Mouse (Mus musculus) C2C12 (cell line): ENCODE measurements around the gene Rmnd1. TPM values are rescaled to one million over a fixed set of nuclear protein-coding genes. Genes with fewer than 3 reads are reported as not detected.
"Not testable (repeated sequence)": the region's sequence is repeated elsewhere in the genome, so short reads cannot be mapped to it uniquely, and the experiment has no call there.

Experiments
- H3K27me3 ChIP-seq: one replicate; pipeline ENCODE4 v1.6.1; 2011; ENCODE audit not compliant: control insufficient read depth, insufficient read depth, insufficient read length
- H3K36me3 ChIP-seq: one replicate; pipeline ENCODE4 v1.6.1; 2011; ENCODE audit not compliant: control insufficient read depth, insufficient read depth
- H3K4me3 ChIP-seq: one replicate; pipeline ENCODE4 v1.5.1; 2011; ENCODE audit warnings: mild to moderate bottlenecking, control low read depth; ENCODE audit not compliant: poor library complexity, insufficient read depth, severe bottlenecking
- H3K79me2 ChIP-seq: one replicate; pipeline ENCODE4 v1.6.1; 2011; ENCODE audit not compliant: control insufficient read depth, insufficient read depth
- H3K79me3 ChIP-seq: one replicate; pipeline ENCODE4 v1.6.1; 2011; ENCODE audit warnings: low read depth, control low read depth
- H3ac ChIP-seq: one replicate; pipeline ENCODE3; 2011; ENCODE audit warnings: low read depth; ENCODE audit not compliant: control insufficient read depth, insufficient read length
- CEBPB ChIP-seq: IDR thresholded peaks from one replicate; pipeline ENCODE4 v1.6.1; 2011; ENCODE audit warnings: low read depth, mild to moderate bottlenecking, control low read depth, moderate library complexity
- CTCF ChIP-seq: IDR thresholded peaks from one replicate; pipeline ENCODE4 v1.5.1; 2011; ENCODE audit not compliant: control insufficient read depth, insufficient read depth, insufficient read length
- FOSL1 ChIP-seq: IDR thresholded peaks from one replicate; pipeline ENCODE4 v1.8.0; 2011; ENCODE audit warnings: mild to moderate bottlenecking, low read length; ENCODE audit not compliant: poor library complexity, insufficient read depth, severe bottlenecking
- MAX ChIP-seq: IDR thresholded peaks from one replicate; pipeline ENCODE4 v1.6.1; 2011; ENCODE audit warnings: mild to moderate bottlenecking, control low read depth
- MYOD1 ChIP-seq: IDR thresholded peaks from one replicate; pipeline ENCODE4 v1.6.1; 2011; ENCODE audit warnings: low read depth; ENCODE audit not compliant: control insufficient read depth, insufficient read length
- MYOG ChIP-seq: IDR thresholded peaks from one replicate; pipeline ENCODE4 v1.6.1; 2011; ENCODE audit not compliant: control insufficient read depth, insufficient read length; ENCODE audit errors: extremely low read depth
- USF1 ChIP-seq: IDR thresholded peaks from one replicate; pipeline ENCODE4 v1.6.1; 2011; ENCODE audit warnings: low read depth, mild to moderate bottlenecking, control low read depth, moderate library complexity
- polyA plus RNA-seq: library from polyadenylated mRNA; unstranded; fragments of >200 nt; fragmentation: generic; extraction: Trizol; gene quantifications from one replicate; pipeline ENCODE4 v1.2.1, GENCODE M21; 2012; ENCODE audit warnings: missing spikeins

Rmnd1 gene
- polyA plus RNA-seq, 1 experiment = 11.1 TPM

- H3K27me3 ChIP-seq = no peaks in the 10 kb centered on the region
- TF ChIP-seq MYOD1 = no peak
- TF ChIP-seq USF1 = no peak
- TF ChIP-seq MYOG = no peak
- no peak for TF ChIP-seq FOSL1
- no peak for TF ChIP-seq MAX
- TF ChIP-seq CTCF = no peak
- TF ChIP-seq CEBPB = no peak
- H3K36me3 ChIP-seq = no peaks in the 10 kb centered on the region
- H3K4me3 ChIP-seq = no peak overlapping the region
- H3K79me3 ChIP-seq = no peaks in the 10 kb centered on the region
- no peaks in the 10 kb centered on the region for H3K79me2 ChIP-seq
- H3ac ChIP-seq = no peak overlapping the region
These were observed 37.2 kb upstream of the Rmnd1 start for GRCm38 (mm10) chr10:4469406-4469805.

- Histone ChIP-seq H3K36me3 (no peaks in the 10 kb centered on the region), H3K79me2 (no peaks in the 10 kb centered on the region), H3K79me3 (no peaks in the 10 kb centered on the region), H3K27me3 (no peaks in the 10 kb centered on the region), H3K4me3 (no peak overlapping the region), H3ac (no peak overlapping the region)
- TF ChIP-seq CTCF (no peak), MAX (no peak), USF1 (no peak), MYOD1 (no peak), FOSL1 (no peak), CEBPB (no peak), MYOG (no peak)
These were observed 33.6 kb upstream of the Rmnd1 start for GRCm38 (mm10) chr10:4465799-4466198.

DNA sequence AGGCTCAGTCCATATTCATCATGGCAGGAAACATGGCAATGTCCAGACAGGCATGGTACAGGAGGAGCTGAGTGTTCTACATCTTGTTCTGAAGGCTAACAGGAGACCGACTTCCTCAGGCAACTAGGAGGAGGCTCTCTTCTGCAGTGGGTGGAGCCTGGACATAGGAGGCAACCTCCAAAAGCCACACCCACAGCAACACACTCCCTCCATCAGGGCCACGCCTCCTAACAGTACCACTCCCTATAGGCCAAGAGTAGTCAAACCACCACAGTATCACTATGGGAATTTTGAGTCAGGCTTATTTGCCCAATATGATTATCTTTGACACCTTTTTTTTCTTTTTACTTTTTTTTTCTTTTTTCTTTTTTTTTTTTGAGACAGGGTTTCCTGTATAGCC is 28.0 kb upstream of the Rmnd1 start:
- TF ChIP-seq CEBPB (no peak), CTCF (no peak), MYOD1 (no peak), FOSL1 (no peak), MYOG (no peak), USF1 (no peak)
- H3K4me3 ChIP-seq = no peak overlapping the region
- H3K27me3 ChIP-seq = no peaks in the 10 kb centered on the region
- peaks cover 15% of the 10 kb centered on the region for H3K36me3 ChIP-seq
- no peaks in the 10 kb centered on the region for H3K79me3 ChIP-seq
- no peak overlapping the region for H3ac ChIP-seq
- H3K79me2 ChIP-seq = no peaks in the 10 kb centered on the region

DNA sequence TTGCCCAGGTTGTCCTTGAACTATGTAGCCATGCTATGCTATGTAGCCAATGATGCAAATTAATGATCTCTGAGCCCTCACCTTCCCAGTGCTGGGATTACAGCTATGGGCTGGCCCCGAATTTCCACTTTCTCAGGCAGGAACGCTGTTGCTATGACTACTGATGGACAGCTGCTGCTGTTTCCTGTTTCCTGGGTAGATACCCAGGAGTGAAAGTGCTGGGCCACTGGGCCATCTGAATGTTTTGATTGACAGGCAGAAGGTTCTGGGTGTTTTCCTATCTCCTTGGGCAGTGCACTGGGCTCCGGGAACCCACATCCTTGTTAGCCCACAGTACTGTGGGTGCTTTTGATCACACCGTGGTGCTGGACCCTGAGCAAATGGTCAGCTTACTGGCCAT is 24.2 kb upstream of the Rmnd1 start:
- no peaks in the 10 kb centered on the region for H3K79me2 ChIP-seq
- H3ac ChIP-seq = no peak overlapping the region
- H3K27me3 ChIP-seq = no peaks in the 10 kb centered on the region
- H3K36me3 ChIP-seq = peaks cover 33% of the 10 kb centered on the region
- H3K4me3 ChIP-seq = no peak overlapping the region
- H3K79me3 ChIP-seq = no peaks in the 10 kb centered on the region
- TF ChIP-seq MAX (no peak), USF1 (no peak), CTCF (no peak), CEBPB (no peak), MYOD1 (no peak), MYOG (no peak), FOSL1 (no peak)

- Histone ChIP-seq H3K4me3 (no peak overlapping the region), H3K27me3 (no peaks in the 10 kb centered on the region), H3ac (no peak overlapping the region), H3K36me3 (peaks cover 46% of the 10 kb centered on the region), H3K79me3 (peaks cover 38% of the 10 kb centered on the region), H3K79me2 (peaks cover 62% of the 10 kb centered on the region)
- no peak for TF ChIP-seq CEBPB
These were observed 3.2 kb upstream of the Rmnd1 start for GRCm38 (mm10) chr10:4435416-4435815.

DNA sequence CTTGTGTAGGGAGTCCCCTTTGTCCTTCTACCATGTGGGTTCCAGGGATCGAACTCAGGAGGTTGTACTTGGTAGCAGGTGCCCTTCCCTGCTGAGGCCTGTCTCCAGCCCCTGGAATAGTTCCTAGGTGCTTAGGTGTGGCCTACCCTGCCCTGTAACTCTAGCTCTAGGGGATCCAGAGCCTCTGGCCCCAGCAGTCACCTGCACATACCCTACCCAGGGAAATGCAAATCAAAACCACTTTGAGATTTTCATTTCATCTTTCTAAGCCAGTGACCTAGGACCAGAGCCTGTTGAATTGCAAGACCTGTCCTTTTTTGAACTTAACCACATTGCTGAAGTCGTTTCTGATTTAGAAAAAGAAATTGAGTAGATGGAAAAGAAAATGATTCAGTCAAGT is 1.7 kb upstream of the Rmnd1 start:
- H3K79me2 ChIP-seq = peaks cover 77% of the 10 kb centered on the region
- H3K79me3 ChIP-seq = peaks cover 41% of the 10 kb centered on the region
- not testable (repeated sequence) for H3K27me3 ChIP-seq, H3ac ChIP-seq, H3K4me3 ChIP-seq
- peaks cover 32% of the 10 kb centered on the region for H3K36me3 ChIP-seq
